Mouse (Mus musculus) kidney, embryonic 14.5 days (tissue): Measurements from ENCODE around the gene Slc25a54. TPM values are rescaled to one million over a fixed set of nuclear protein-coding genes. Genes with fewer than 3 reads are reported as not detected.

Experiments used
- ATAC-seq: fragments of 200-750 bp; cut with Nextera tagmentation; 2 replicates; pipeline ENCODE4 v1.8.0; 2017; ENCODE audit warnings: moderate number of reproducible peaks, mild to moderate bottlenecking, moderate TSS enrichment, moderate library complexity; ENCODE audit not compliant: low FRiP score, low TSS enrichment
- H3K27ac ChIP-seq: fragments of 300-500 bp; sonication (generic); 2 replicates; pipeline ENCODE4 v1.5.1; 2014; ENCODE audit warnings: low read depth, mild to moderate bottlenecking, low read length, moderate library complexity, mixed read lengths
- H3K27me3 ChIP-seq: fragments of 300-500 bp; sonication (generic); 2 replicates; pipeline ENCODE4 v1.6.1; 2014; ENCODE audit warnings: mild to moderate bottlenecking, low read length; ENCODE audit not compliant: control insufficient read depth, insufficient read depth
- H3K36me3 ChIP-seq: fragments of 300-500 bp; sonication (generic); 2 replicates; pipeline ENCODE4 v1.6.1; 2014; ENCODE audit warnings: low read length, mixed read lengths; ENCODE audit not compliant: control insufficient read depth, insufficient read depth
- H3K4me1 ChIP-seq: fragments of 300-500 bp; sonication (generic); 2 replicates; pipeline ENCODE4 v1.6.1; 2014; ENCODE audit warnings: low read length, mixed read lengths; ENCODE audit not compliant: control insufficient read depth, insufficient read depth
- H3K4me2 ChIP-seq: fragments of 300-500 bp; sonication (generic); replicated peaks from 2 replicates; pipeline ENCODE4 v1.6.1; 2014; ENCODE audit warnings: low read depth, mild to moderate bottlenecking, low read length
- H3K4me3 ChIP-seq: fragments of 300-500 bp; sonication (generic); 2 replicates; pipeline ENCODE4 v1.5.1; 2014; ENCODE audit warnings: mild to moderate bottlenecking, low read length
- H3K9ac ChIP-seq: fragments of 300-500 bp; sonication (generic); 2 replicates; pipeline ENCODE4 v1.6.1; 2014; ENCODE audit warnings: low read depth, mild to moderate bottlenecking, low read length, moderate library complexity
- H3K9me3 ChIP-seq: fragments of 300-500 bp; sonication (generic); 2 replicates; pipeline ENCODE4 v1.6.1; 2016; ENCODE audit warnings: low read length; ENCODE audit not compliant: control insufficient read depth
- WGBS: fragments of 180-500 bp; shearing (Covaris S2); extraction: QIAGEN DNeasy Blood & Tissue Kit; methylation state at CpG from one replicate; pipeline ENCODE4 v1.1.7; 2014; 5-methylcytosine and 5-hydroxymethylcytosine counted together
- polyA plus RNA-seq: library from polyadenylated mRNA; unstranded; fragments of >200 nt; fragmentation: Nextera tagmentation; extraction: Ambion mirVana; gene quantifications from 2 replicates; pipeline ENCODE4 v1.2.1, GENCODE M21; 2014

The Slc25a54 gene
- not detected in 2 replicates for polyA plus RNA-seq

DNA sequence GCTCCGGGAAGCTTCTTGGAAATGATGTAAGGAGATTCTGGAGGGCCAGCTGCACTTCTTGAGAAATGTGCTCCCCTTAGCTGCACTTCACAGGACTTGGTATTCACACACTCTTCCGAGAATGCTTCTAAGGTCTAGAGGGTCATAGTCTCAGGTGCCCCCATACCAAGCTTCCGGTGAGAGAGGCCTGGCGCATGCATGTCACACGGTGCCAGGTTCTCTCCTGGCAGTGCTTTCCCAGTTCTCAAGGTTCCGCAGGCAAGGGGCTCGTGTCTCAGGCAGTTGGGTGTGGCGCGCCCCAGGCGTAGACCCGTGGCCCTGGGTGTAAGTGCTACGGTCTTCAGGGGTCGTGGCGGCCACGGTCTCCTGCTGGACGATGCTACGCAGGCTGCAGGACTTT, at the start of gene Slc25a54:
Gene Slc25a54 (plus strand): TSS at position 301 of the 400 bp plus-strand sequence.
- Histone ChIP-seq H3K27me3 (no peaks in the 10 kb centered on the region), H3K4me1 (no peaks in the 10 kb centered on the region), H3K36me3 (no peaks in the 10 kb centered on the region), H3K9ac (no peak within 1 kb of the TSS), H3K4me2 (no peak within 1 kb of the TSS), H3K4me3 (no peak within 1 kb of the TSS), H3K9me3 (no peaks in the 10 kb centered on the region), H3K27ac (no peak within 1 kb of the TSS)
- no peak for ATAC-seq
- 94% methylated on average over 17 of the region's 17 CpGs for WGBS

GRCm38 (mm10) chr3:109030817-109031216, 49.5 kb upstream of the Slc25a54 start:
- Histone ChIP-seq H3K9me3 (no peaks in the 10 kb centered on the region), H3K27ac (no peak overlapping the region), H3K9ac (no peak overlapping the region), H3K4me2 (no peak overlapping the region), H3K36me3 (no peaks in the 10 kb centered on the region), H3K4me1 (0 out of 2 replicates have a peak, but pooled peaks cover 4% of the 10 kb centered on the region), H3K27me3 (no peaks in the 10 kb centered on the region), H3K4me3 (no peak overlapping the region)
- 58% methylated on average over 6 of the region's 6 CpGs for WGBS
- ATAC-seq: no peak

DNA sequence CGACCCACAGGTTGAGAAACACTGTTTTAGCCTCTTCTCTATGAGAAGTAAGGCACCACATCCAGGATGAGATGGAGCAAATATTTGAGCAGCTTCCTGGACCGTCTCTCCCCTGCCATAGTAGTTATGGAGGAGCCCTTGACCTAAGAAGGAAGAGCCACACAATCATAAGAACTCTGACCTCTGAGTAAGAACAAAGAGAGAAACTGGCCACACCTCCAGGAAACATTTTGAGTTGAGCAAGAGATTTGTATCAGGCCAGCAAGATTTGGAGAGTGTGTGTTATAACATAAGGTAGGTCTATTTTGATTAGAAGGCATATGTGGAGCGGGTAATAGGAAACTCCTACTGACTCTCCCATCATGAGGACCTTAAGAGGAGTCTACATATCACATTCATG, 48.6 kb upstream of the Slc25a54 start:
- H3K4me2 ChIP-seq: no peak overlapping the region
- 76% methylated on average over 3 of the region's 3 CpGs for WGBS
- H3K9me3 ChIP-seq: no peaks in the 10 kb centered on the region
- 0 out of 2 replicates have a peak, but pooled peaks cover 4% of the 10 kb centered on the region for H3K4me1 ChIP-seq
- no peak for ATAC-seq
- H3K36me3 ChIP-seq: no peaks in the 10 kb centered on the region
- H3K27me3 ChIP-seq: no peaks in the 10 kb centered on the region
- no peak overlapping the region for H3K9ac ChIP-seq
- H3K27ac ChIP-seq: no peak overlapping the region
- H3K4me3 ChIP-seq: no peak overlapping the region

DNA sequence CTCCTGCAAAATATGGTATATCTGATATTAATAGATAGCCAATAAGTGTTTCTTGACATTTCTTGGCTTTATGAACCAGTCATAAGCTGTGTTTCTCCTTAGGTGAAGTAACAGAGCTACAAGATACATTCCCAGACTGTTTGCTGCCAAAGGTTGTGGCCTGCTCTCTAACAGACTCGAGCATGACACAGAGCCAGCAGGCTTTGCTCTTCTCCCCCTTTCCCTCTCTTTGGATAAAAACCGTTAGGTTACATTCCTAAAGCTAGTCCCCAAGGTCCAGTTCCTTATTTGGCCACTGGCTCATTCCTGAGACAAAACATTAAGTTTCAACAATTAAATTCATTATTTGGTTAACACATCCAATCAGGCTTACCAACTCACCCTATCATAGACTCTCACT, 48.0 kb upstream of the Slc25a54 start:
- WGBS: 48% methylated on average over 2 of the region's 2 CpGs
- ATAC-seq: no peak
- H3K27ac ChIP-seq: no peak overlapping the region
- no peak overlapping the region for H3K4me3 ChIP-seq
- H3K4me2 ChIP-seq: no peak overlapping the region
- no peaks in the 10 kb centered on the region for H3K27me3 ChIP-seq
- H3K9me3 ChIP-seq: no peaks in the 10 kb centered on the region
- H3K9ac ChIP-seq: no peak overlapping the region
- 0 out of 2 replicates have a peak, but pooled peaks cover 4% of the 10 kb centered on the region for H3K4me1 ChIP-seq
- no peaks in the 10 kb centered on the region for H3K36me3 ChIP-seq

- no peaks in the 10 kb centered on the region for H3K27me3 ChIP-seq
- no peaks in the 10 kb centered on the region for H3K9me3 ChIP-seq
- no peak overlapping the region for H3K4me2 ChIP-seq
- H3K4me1 ChIP-seq: 0 out of 2 replicates have a peak, but pooled peaks cover 4% of the 10 kb centered on the region
- WGBS: 80% methylated on average over 1 of the region's 1 CpGs
- no peak overlapping the region for H3K9ac ChIP-seq
- no peak overlapping the region for H3K4me3 ChIP-seq
- ATAC-seq: no peak
- H3K27ac ChIP-seq: no peak overlapping the region
- H3K36me3 ChIP-seq: no peaks in the 10 kb centered on the region
These were observed 45.9 kb upstream of the Slc25a54 start for GRCm38 (mm10) chr3:109034411-109034810.

DNA sequence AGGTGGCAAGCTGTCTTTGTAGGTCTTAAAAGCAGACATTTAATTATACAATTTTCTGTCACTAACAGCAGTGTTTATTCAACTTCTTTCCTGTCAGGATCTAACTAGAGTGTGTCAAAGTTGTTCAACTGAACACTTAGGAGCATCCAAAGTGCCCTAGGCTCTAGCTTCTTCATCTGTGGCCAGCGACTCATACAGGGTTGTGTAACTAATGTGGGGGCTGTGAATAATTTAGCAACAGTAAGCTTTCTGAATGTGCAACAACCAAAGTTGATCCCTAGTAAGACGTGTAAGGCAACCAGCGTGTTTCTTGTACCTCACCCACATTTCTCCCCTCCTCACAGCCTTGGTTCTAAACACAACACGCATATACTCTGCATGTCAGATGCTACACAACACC, 39.4 kb upstream of the Slc25a54 start:
- Histone ChIP-seq H3K4me3 (no peak overlapping the region), H3K4me2 (no peak overlapping the region), H3K27me3 (no peaks in the 10 kb centered on the region), H3K9me3 (no peaks in the 10 kb centered on the region), H3K27ac (no peak overlapping the region), H3K36me3 (no peaks in the 10 kb centered on the region), H3K4me1 (no peaks in the 10 kb centered on the region), H3K9ac (no peak overlapping the region)
- no peak for ATAC-seq
- WGBS: 88% methylated on average over 4 of the region's 4 CpGs

DNA sequence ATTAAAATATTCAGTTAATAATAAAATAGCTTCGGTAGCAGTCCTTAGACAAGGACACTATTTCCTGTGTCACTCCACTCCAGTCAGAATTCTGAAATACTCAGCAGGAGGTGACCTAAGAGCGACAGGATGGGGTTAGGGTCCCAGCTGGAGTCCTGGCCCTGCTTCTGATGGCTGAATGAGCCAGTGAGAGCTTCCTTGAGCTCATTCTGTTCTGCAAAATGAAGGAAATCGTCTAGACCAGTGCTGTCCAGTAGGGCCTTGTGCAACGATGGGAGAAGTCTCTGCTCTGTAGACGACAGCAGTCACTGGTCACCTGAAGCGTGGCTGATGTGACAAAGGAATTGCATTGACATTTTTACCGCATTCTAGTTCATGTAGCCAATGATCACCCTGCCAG, 36.9 kb upstream of the Slc25a54 start:
- Histone ChIP-seq H3K27me3 (no peaks in the 10 kb centered on the region), H3K4me2 (no peak overlapping the region), H3K9ac (no peak overlapping the region), H3K27ac (no peak overlapping the region), H3K36me3 (no peaks in the 10 kb centered on the region), H3K4me1 (no peaks in the 10 kb centered on the region), H3K9me3 (no peaks in the 10 kb centered on the region), H3K4me3 (no peak overlapping the region)
- 73% methylated on average over 7 of the region's 7 CpGs for WGBS
- no peak for ATAC-seq

- Histone ChIP-seq H3K27ac (no peak overlapping the region), H3K36me3 (no peaks in the 10 kb centered on the region), H3K4me1 (peaks cover 3% of the 10 kb centered on the region; the same call in 1 of the 2 replicates), H3K9me3 (no peaks in the 10 kb centered on the region), H3K27me3 (no peaks in the 10 kb centered on the region), H3K4me3 (no peak overlapping the region), H3K4me2 (no peak overlapping the region), H3K9ac (no peak overlapping the region)
- ATAC-seq: no peak
- WGBS: 83% methylated on average over 3 of the region's 3 CpGs
These were observed 33.8 kb upstream of the Slc25a54 start for GRCm38 (mm10) chr3:109046428-109046827.

GRCm38 (mm10) chr3:109047707-109048283, 32.5 kb upstream of the Slc25a54 start:
- H3K27me3 ChIP-seq: no peaks in the 10 kb centered on the region
- no peak overlapping the region for H3K4me2 ChIP-seq
- no peak overlapping the region for H3K4me3 ChIP-seq
- H3K9ac ChIP-seq: no peak overlapping the region
- no peak for ATAC-seq
- H3K9me3 ChIP-seq: no peaks in the 10 kb centered on the region
- WGBS: 44% methylated on average over 6 of the region's 6 CpGs
- no peak overlapping the region for H3K27ac ChIP-seq
- H3K36me3 ChIP-seq: no peaks in the 10 kb centered on the region
- peaks cover 4% of the 10 kb centered on the region; the same call in 1 of the 2 replicates for H3K4me1 ChIP-seq
